Mouse (Mus musculus): ENCODE measurements around the gene Myb. TPM values are rescaled to one million over a fixed set of nuclear protein-coding genes. Genes with fewer than 3 reads are reported as not detected.

Gene Myb
- polyA plus RNA-seq (2015; fragmentation: Nextera tagmentation; extraction: Ambion mirVana), result 5.6 and 6.2 TPM in 2 replicates

DNA sequence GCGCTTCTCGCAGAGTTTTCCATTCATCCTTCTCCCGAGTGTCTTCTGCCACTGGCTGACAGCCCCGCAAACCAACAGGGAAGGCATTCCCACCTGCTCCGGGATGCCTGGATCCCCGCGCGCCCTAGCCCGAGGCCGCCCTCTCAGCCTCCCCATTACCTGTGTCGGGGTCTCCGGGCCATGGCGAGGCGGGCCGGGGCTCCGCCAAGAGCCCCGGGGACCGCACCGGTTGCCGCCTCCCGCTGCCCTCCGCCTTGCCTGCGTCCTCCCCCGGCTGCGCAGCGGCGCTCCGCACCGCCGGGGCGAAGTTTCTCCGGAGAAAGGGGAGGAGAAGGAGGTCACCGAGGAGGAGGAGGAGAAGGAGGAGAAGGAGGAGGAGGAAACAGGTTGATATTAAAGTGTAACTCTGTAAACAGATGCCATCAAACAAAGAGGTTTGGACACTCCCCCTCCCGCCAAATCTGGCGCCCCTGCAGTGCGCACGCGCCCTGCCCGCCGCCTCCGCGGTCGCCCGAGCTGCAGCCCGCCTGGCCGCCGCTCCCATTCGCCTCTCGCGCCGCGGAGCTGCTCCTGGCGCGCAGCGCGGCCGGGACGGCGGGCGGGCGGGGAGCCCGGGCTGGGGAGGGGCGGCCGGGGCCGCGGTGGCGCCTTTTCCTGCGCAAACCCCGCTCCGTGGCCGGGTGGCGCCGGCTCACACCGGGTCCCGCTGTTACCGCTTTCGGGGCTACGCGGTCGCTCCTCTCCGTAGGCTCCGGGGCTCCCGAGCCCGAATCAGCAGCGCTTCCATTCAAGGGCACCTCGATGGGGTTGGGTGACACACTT lies at the start of gene Myb:
TSS of gene Myb (minus strand) at position 448 of the 822 bp plus-strand sequence.
- H3K27me3 ChIP-seq, result peaks cover 41% of the 10 kb centered on the region
- 0% methylated on average over 75 of the region's 86 CpGs for whole genome bisulfite sequencing
- H3K4me3 ChIP-seq, result peak within 1 kb of the TSS; percentile 69
- H3K9me3 ChIP-seq (replicated peaks), result no peaks in the 10 kb centered on the region
- H3K27ac ChIP-seq, result peak within 1 kb of the TSS; percentile 61
- ATAC-seq, result peak; percentile 86
- peaks cover 22% of the 10 kb centered on the region for H3K4me1 ChIP-seq
- H3K36me3 ChIP-seq (ENCODE audit: poor library complexity, severe bottlenecking), result no peaks in the 10 kb centered on the region
- peak within 1 kb of the TSS; percentile 99 for H3K4me2 ChIP-seq
- peak within 1 kb of the TSS; percentile 81 for H3K9ac ChIP-seq

- H3K9me3 ChIP-seq (replicated peaks), result no peaks in the 10 kb centered on the region
- H3K4me1 ChIP-seq, result no peaks in the 10 kb centered on the region
- WGBS, result 85% methylated on average over 1 of the region's 1 CpGs
- H3K9ac ChIP-seq, result no peak overlapping the region
- H3K4me2 ChIP-seq, result no peak overlapping the region
- no peak for ATAC-seq
- H3K36me3 ChIP-seq (ENCODE audit: poor library complexity, severe bottlenecking), result no peaks in the 10 kb centered on the region
- H3K27me3 ChIP-seq, result no peaks in the 10 kb centered on the region
- H3K4me3 ChIP-seq, result no peak overlapping the region
- H3K27ac ChIP-seq, result no peak overlapping the region
These were observed 46.6 kb upstream of the Myb start for GRCm38 (mm10) chr10:21207378-21207777.

DNA sequence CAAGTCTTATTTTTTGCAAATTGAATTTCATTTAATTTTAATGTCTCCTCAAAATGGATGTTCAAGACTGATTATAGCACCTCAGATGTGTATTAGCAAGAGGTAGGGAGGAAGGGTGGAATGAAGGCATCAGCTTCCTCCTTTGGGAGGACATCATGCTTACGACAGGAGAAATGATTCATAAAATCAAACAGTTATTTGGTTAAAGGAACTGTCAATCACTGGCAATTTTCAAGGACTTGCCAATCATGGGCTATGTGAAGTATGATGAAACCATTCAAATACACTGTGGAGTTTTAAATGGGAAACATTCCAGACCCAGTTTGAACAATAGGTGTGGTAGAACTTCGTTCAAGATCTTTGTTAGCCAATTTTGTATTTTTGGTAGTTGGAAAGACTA lies 45.4 kb upstream of the Myb start:
- Histone ChIP-seq H3K36me3 (ENCODE audit: poor library complexity, severe bottlenecking) (no peaks in the 10 kb centered on the region), H3K4me2 (no peak overlapping the region), H3K4me3 (no peak overlapping the region), H3K27ac (no peak overlapping the region), H3K9ac (no peak overlapping the region), H3K27me3 (no peaks in the 10 kb centered on the region), H3K9me3 (replicated peaks) (no peaks in the 10 kb centered on the region), H3K4me1 (no peaks in the 10 kb centered on the region)
- 75% methylated on average over 2 of the region's 2 CpGs for WGBS
- no peak for ATAC-seq

GRCm38 (mm10) chr10:21204496-21205085 lies 43.8 kb upstream of the Myb start:
- no peak overlapping the region for H3K4me3 ChIP-seq
- H3K4me2 ChIP-seq, result no peak overlapping the region
- ATAC-seq, result no peak
- no peaks in the 10 kb centered on the region for H3K9me3 ChIP-seq (replicated peaks)
- H3K4me1 ChIP-seq, result no peaks in the 10 kb centered on the region
- no peaks in the 10 kb centered on the region for H3K36me3 ChIP-seq (ENCODE audit: poor library complexity, severe bottlenecking)
- H3K27me3 ChIP-seq, result no peaks in the 10 kb centered on the region
- H3K27ac ChIP-seq, result no peak overlapping the region
- 77% methylated on average over 10 of the region's 10 CpGs for WGBS
- H3K9ac ChIP-seq, result no peak overlapping the region

DNA sequence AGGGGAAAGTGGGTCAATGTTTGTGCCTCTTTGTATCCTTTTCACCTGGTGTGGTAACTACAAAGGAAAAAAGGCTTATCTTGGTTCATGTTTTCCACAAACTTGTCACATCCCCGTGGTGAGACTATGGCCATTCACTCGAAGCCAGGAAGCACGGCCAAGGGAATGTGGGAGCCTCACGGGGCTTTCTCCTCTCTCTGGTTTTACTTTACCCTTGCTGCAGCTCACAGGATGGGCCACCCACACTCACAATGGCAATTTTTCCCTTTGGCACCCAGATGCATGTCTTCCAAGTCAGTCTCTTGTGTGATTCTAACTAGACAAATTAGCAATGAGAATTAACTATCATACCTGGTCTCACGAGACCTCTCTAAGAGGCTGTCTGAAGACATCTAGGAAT lies 43.1 kb upstream of the Myb start:
- H3K4me3 ChIP-seq, result no peak overlapping the region
- H3K27ac ChIP-seq, result no peak overlapping the region
- H3K9ac ChIP-seq, result no peak overlapping the region
- H3K9me3 ChIP-seq (replicated peaks), result no peaks in the 10 kb centered on the region
- ATAC-seq, result no peak
- 89% methylated on average over 5 of the region's 5 CpGs for WGBS
- H3K36me3 ChIP-seq (ENCODE audit: poor library complexity, severe bottlenecking), result no peaks in the 10 kb centered on the region
- no peaks in the 10 kb centered on the region for H3K27me3 ChIP-seq
- H3K4me1 ChIP-seq, result no peaks in the 10 kb centered on the region
- H3K4me2 ChIP-seq, result no peak overlapping the region

- 91% methylated on average over 3 of the region's 3 CpGs for WGBS
- no peak overlapping the region for H3K4me2 ChIP-seq
- no peak overlapping the region for H3K27ac ChIP-seq
- no peaks in the 10 kb centered on the region for H3K9me3 ChIP-seq (replicated peaks)
- H3K27me3 ChIP-seq, result no peaks in the 10 kb centered on the region
- no peak for ATAC-seq
- H3K4me1 ChIP-seq, result no peaks in the 10 kb centered on the region
- H3K4me3 ChIP-seq, result no peak overlapping the region
- no peaks in the 10 kb centered on the region for H3K36me3 ChIP-seq (ENCODE audit: poor library complexity, severe bottlenecking)
- no peak overlapping the region for H3K9ac ChIP-seq
These were observed 42.7 kb upstream of the Myb start for GRCm38 (mm10) chr10:21203461-21203860.

DNA sequence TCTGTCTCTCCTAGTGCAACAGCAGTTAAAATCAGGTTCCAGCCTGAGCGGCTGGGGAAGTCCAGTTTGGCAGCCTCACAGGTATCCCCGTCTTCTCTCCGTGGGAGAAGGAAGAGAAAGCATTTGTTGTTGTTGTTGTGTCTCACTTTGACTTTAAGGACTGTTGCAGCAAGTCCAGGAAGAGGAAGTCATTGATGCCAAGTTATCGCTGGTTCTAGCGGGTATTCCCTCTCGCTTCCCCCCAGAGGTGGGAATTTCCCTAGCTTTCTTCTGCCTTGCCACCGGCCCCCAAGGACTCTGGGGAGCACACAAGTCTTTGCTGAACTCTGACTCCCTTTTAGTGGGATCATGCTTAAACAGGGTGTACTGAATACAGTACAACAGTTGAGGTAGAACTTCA lies 40.0 kb upstream of the Myb start:
- no peak overlapping the region for H3K27ac ChIP-seq
- no peaks in the 10 kb centered on the region for H3K9me3 ChIP-seq (replicated peaks)
- H3K4me3 ChIP-seq, result no peak overlapping the region
- no peak for ATAC-seq
- no peak overlapping the region for H3K9ac ChIP-seq
- 0 out of 2 replicates have a peak, but pooled peaks cover under 1% of the 10 kb centered on the region for H3K4me1 ChIP-seq
- H3K36me3 ChIP-seq (ENCODE audit: poor library complexity, severe bottlenecking), result no peaks in the 10 kb centered on the region
- no peaks in the 10 kb centered on the region for H3K27me3 ChIP-seq
- no peak overlapping the region for H3K4me2 ChIP-seq
- 86% methylated on average over 7 of the region's 7 CpGs for WGBS

- H3K36me3 ChIP-seq (ENCODE audit: poor library complexity, severe bottlenecking), result no peaks in the 10 kb centered on the region
- no peak overlapping the region for H3K4me2 ChIP-seq
- H3K9me3 ChIP-seq (replicated peaks), result no peaks in the 10 kb centered on the region
- 0 out of 2 replicates have a peak, but pooled peaks cover 3% of the 10 kb centered on the region for H3K4me1 ChIP-seq
- no peak for ATAC-seq
- H3K27ac ChIP-seq, result no peak overlapping the region
- H3K4me3 ChIP-seq, result no peak overlapping the region
- H3K27me3 ChIP-seq, result no peaks in the 10 kb centered on the region
- no peak overlapping the region for H3K9ac ChIP-seq
These were observed 39.5 kb upstream of the Myb start for GRCm38 (mm10) chr10:21200322-21200721.

- H3K9ac ChIP-seq, result no peak overlapping the region
- peaks cover 11% of the 10 kb centered on the region for H3K4me1 ChIP-seq
- no peak overlapping the region for H3K4me2 ChIP-seq
- no peak for ATAC-seq
- no peak overlapping the region for H3K4me3 ChIP-seq
- H3K36me3 ChIP-seq (ENCODE audit: poor library complexity, severe bottlenecking), result no peaks in the 10 kb centered on the region
- 95% methylated on average over 8 of the region's 8 CpGs for WGBS
- H3K9me3 ChIP-seq (replicated peaks), result no peaks in the 10 kb centered on the region
- H3K27ac ChIP-seq, result no peak overlapping the region
- no peaks in the 10 kb centered on the region for H3K27me3 ChIP-seq
These were observed 35.9 kb upstream of the Myb start for GRCm38 (mm10) chr10:21196646-21197116.

DNA sequence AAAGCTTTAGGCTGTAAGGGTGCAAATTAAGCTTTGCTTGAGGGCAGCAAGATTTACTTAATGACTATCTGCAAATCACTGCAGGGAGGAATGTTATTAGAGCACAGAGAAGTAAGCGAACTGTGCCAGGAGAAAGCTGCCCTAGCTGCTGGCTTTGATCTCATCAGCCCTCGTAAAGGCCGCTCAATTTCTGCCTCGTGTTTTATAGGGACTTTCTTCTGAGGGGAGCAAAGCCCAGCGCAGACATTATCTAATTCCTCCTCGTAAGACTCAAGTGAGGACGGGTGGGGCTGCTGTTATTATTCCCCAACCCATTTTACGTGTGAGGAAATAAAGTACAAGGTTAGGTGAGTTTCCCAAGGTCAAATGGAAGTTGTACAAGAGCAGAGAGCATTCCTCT lies 34.8 kb upstream of the Myb start:
- Histone ChIP-seq H3K9ac (no peak overlapping the region), H3K36me3 (ENCODE audit: poor library complexity, severe bottlenecking) (no peaks in the 10 kb centered on the region), H3K4me1 (peaks cover 11% of the 10 kb centered on the region), H3K4me3 (no peak overlapping the region), H3K27ac (no peak overlapping the region), H3K27me3 (no peaks in the 10 kb centered on the region), H3K4me2 (no peak overlapping the region), H3K9me3 (replicated peaks) (no peaks in the 10 kb centered on the region)
- WGBS, result 28% methylated on average over 8 of the region's 8 CpGs
- ATAC-seq, result no peak

DNA sequence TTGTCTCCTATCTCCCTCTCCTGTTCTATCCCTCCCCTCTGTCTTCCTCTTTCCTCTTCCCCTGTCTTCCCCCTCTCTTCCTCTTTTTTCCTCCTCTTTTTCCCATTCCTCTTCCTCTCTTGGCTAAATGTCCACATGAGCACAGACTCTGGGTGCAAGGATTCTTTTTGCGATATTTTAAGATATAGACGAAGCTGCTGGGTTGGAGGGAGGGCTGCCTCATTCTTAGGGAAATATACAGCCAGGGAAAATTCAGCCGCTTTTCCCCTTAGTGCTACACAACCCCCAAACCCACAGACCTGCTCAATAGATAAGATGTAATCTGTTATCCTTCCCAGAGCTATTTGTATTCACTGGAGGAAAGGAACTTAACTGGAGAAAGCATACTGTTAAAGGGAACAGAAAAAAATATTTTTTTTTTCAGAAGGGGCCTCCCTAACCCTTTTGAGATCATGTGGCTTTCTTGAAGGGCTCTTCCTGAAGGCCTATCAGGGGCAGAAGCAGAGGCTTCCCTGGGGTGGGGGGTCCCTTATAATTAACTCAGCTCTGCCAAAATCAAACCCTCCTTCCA lies 33.2 kb upstream of the Myb start:
- no peak for ATAC-seq
- Histone ChIP-seq H3K27ac (no peak overlapping the region), H3K4me1 (peaks cover 11% of the 10 kb centered on the region), H3K36me3 (ENCODE audit: poor library complexity, severe bottlenecking) (no peaks in the 10 kb centered on the region), H3K27me3 (0 out of 2 replicates have a peak, but pooled peaks cover 4% of the 10 kb centered on the region), H3K9me3 (replicated peaks) (no peaks in the 10 kb centered on the region), H3K4me2 (no peak overlapping the region), H3K4me3 (no peak overlapping the region), H3K9ac (no peak overlapping the region)
- WGBS, result 67% methylated on average over 3 of the region's 3 CpGs
